Mouse (Mus musculus): ENCODE measurements around the gene Pde6h.

The Pde6h gene

GRCm38 (mm10) chr6:136939326-136940187 lies 15.9 kb downstream of the Pde6h start:
- DNase-seq (ENCODE audit: extremely low spot score, low read depth, low spot score) = no peak

GRCm38 (mm10) chr6:136940188-136940960 lies 16.7 kb downstream of the Pde6h start:
- no peak for DNase-seq (ENCODE audit: extremely low spot score, low read depth, low spot score)

DNA sequence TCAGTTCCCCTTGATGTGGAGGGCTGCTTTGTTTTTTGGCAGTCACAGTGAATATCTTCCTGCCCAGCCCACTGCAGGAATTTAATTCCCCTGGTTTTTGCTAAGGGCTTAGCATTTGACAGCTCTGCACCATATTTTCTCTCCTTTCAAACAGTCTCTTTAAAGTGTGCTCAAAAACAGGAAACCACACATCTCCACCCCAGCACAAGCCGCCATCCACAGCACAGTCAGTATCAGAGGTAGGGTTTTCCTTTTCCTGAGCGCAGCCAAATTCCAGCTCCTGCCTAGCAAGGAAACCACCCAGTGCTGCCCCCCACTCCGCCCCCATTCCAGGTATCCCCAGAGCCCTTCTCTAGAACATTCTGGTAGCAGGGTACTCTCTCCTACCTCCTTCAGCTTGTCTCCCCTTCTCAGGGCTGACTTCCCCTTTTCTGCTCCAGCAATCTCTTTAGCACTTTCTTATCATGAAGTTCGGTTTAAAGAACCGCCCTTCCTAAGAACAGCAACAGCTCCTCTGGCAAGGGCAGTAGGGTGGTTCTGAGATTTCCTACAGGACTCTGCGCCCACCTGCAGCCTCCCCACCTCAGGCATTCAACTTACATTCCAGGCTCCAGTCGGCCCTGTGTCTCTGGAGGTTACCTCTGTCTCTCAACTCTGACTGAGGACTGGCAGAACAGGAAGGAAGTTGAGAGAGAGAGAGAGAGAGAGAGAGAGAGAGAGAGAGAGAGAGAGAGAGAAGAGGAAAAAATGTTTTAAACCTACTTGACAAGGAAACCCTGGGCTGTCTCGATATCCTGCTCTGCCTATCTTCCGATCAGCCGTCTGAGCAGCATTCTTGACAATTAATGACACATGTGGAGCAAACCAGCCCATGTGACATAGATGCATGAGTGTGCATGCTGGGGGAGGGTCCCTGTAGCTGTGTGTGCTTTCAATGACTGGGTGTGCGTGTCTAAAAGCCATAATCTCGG lies 17.7 kb downstream of the Pde6h start, which contains the start of gene Arhgdib:
Gene Arhgdib (minus strand): TSS at position 849 of the 971 bp plus-strand sequence.
- no peak for DNase-seq (ENCODE audit: extremely low spot score, low read depth, low spot score)

DNA sequence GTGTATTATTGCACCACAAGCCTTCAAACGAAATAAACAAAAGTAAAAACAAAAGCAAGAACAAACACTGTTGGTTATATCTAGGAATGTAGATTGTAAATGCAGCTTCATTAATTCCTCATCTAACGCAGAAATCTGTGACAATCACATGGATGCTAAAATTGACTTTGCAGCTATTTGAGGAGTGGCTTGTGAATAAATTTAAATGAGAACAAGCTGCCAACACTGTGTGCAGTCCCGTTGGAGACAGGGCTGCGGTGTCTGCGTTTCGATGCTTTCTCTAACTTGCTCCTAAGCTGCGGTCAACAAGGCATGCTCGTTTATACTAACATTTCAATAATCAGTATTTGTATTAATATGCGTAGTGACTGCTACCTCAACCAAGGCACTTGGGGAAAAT lies 18.6 kb downstream of the Pde6h start:
- DNase-seq (ENCODE audit: extremely low spot score, low read depth, low spot score) = no peak

DNA sequence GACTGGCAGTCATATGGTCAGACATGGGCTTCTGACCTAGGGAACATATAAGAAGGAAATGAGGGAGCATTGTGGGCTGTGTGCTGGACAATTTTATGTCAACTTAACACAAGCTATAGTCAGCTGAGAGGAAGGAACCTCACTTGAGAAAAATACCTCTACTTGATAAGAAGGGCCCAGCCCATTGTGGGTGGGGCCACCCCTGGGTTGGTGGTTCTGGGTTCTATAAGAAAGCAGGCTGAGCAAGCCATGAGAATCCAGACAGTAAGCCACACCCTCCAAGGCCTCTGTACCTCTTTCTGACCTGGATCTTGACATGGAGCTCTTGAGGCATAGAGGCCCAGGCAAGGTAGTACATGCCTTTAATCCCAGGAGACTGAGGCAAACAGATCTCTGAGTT lies 19.8 kb downstream of the Pde6h start:
- DNase-seq (ENCODE audit: extremely low spot score, low read depth, low spot score) = no peak

DNA sequence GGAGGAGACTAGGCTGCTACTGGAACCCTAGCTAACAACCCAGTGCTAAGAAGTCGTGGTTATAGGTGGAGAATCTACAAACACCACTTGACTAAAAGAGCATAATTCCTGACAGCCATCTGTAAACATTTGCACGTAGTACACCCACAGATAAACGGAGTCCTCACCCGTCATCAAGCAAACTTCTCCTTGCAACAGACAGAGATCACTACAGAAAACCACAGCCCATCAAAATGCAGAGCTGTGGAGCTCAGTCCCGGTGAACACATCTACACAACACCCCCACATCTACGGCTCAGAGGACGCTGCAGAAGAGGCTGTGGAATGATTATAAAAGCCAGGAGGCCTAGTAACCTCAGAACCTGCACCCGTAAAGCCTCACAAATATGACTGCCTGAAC lies 20.9 kb downstream of the Pde6h start:
- DNase-seq (ENCODE audit: extremely low spot score, low read depth, low spot score) = no peak

DNA sequence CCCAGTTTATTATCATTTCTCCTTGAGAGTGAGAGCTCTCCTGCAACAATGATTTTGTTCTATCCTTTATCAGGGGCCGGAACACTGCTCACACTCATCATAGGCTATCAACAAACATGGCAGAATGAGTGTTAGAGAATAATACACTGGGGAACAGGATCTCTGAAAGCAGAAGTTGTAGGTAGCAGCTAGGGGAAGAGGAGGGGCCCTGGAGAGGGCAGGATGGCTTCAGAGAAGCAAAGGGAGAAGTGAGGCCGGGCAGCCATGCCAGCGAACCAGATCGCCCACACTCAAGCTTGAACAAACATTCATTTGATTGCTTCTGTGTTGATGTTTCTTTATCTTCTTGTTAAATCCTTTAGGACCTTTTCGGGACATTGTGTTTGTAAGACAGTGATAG lies 22.6 kb downstream of the Pde6h start:
- DNase-seq (ENCODE audit: extremely low spot score, low read depth, low spot score) = no peak

GRCm38 (mm10) chr6:136946943-136947342 lies 23.3 kb downstream of the Pde6h start:
- DNase-seq (ENCODE audit: extremely low spot score, low read depth, low spot score) = no peak

GRCm38 (mm10) chr6:136947716-136948115 lies 24.1 kb downstream of the Pde6h start:
- DNase-seq (ENCODE audit: extremely low spot score, low read depth, low spot score) = no peak

DNA sequence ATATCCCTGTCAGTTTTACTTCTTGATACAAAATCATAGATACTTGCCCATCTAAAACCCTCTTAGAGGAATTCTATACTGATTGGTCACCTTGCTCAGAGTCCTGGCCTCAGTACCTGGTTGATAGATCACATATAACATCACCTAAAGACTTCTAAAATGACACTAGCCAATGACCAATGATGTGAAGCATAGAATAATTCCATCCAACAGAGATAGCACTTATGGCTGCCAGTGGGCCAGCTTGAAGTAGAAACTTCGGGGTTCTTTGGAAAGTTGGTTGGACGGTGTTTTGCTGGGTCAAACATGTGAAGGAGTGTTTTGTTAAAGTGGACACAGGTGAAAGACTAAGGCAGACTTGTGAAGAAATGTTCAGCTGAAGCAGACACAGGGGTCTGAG lies 26.5 kb downstream of the Pde6h start:
- no peak for DNase-seq (ENCODE audit: extremely low spot score, low read depth, low spot score)

DNA sequence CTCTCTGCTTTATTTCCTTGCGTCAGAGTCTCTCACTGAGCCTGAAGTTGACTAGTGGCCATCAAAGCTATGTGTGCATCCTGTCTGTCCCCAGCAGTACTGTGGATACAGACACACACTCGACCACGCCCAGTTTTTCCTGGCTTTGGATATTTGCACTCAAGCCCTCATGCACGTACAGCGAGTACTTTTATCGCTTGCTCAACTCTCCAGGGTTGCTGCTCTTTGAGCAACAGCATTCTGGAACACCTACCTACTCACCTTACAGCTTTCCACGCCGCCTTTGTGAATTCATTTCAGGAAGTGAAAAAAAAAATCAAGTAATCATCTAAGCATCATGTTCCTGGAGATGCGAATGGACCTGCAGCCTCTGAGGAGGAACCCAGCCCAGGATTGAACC lies 29.3 kb downstream of the Pde6h start:
- no peak for DNase-seq (ENCODE audit: extremely low spot score, low read depth, low spot score)

DNA sequence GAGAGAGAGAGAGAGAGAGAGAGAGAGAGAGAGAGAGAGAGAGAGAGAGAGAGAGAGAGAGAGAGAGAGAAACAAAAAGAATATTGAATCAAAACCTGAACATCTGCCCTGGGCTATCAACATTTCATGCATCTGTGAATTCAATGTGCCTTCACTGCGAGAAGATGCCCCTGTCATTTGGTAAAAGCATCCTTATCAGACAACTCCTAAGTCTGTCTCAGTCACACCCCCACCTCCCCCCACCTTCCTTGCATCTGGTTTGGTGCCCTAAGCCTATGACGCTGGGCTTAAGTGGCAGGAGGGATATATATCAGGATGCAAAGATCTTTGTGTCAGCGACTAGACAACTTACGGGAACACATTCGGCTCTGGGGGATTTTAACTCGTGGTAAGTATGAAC lies 30.6 kb downstream of the Pde6h start:
- no peak for DNase-seq (ENCODE audit: extremely low spot score, low read depth, low spot score)

GRCm38 (mm10) chr6:136954715-136955114 lies 31.1 kb downstream of the Pde6h start:
- DNase-seq (ENCODE audit: extremely low spot score, low read depth, low spot score) = no peak

DNA sequence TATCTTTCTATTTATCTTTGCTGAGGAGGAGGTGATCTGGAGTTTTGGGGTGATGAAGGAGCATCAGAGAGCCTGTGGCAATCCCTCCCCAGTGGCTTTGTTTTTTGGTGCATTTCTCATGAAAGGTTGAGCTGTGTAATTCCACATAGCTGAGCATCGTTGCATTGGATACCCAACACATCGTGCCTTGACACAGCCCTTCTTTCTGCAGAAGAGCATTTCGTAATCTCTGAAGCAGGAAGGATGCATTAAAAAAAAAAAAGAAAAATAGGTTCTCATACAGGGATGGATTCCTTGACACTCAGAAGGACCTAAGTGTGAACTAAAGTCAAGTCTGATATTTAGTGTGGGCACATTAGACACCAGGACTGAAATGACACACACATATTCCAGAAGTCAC lies 31.6 kb downstream of the Pde6h start:
- DNase-seq (ENCODE audit: extremely low spot score, low read depth, low spot score) = no peak

GRCm38 (mm10) chr6:136957062-136957461 lies 33.4 kb downstream of the Pde6h start:
- no peak for DNase-seq (ENCODE audit: extremely low spot score, low read depth, low spot score)

- no peak for DNase-seq (ENCODE audit: extremely low spot score, low read depth, low spot score)
Observed at GRCm38 (mm10) chr6:136959131-136959530, 35.5 kb downstream of the Pde6h start.

DNA sequence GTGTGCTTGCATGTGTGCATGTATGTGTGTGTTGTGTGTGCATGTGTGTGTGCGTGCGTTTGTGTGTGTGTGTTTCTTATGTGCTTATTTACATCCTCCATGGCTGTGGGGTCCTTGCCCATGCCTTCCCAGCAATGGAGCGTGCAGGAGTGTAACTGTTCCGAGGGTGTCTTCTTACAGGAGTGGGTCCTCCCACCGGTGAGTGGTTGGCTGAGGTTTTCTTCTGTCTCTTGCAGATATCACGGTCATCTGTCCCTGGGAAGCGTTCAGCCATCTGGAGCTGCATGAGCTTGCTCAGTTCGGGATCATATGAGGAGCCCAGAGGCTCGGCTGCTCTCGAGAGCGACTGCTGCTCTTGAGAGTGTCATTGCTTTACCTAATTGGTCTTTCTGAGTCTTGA lies 39.3 kb downstream of the Pde6h start:
- no peak for DNase-seq (ENCODE audit: extremely low spot score, low read depth, low spot score)

DNA sequence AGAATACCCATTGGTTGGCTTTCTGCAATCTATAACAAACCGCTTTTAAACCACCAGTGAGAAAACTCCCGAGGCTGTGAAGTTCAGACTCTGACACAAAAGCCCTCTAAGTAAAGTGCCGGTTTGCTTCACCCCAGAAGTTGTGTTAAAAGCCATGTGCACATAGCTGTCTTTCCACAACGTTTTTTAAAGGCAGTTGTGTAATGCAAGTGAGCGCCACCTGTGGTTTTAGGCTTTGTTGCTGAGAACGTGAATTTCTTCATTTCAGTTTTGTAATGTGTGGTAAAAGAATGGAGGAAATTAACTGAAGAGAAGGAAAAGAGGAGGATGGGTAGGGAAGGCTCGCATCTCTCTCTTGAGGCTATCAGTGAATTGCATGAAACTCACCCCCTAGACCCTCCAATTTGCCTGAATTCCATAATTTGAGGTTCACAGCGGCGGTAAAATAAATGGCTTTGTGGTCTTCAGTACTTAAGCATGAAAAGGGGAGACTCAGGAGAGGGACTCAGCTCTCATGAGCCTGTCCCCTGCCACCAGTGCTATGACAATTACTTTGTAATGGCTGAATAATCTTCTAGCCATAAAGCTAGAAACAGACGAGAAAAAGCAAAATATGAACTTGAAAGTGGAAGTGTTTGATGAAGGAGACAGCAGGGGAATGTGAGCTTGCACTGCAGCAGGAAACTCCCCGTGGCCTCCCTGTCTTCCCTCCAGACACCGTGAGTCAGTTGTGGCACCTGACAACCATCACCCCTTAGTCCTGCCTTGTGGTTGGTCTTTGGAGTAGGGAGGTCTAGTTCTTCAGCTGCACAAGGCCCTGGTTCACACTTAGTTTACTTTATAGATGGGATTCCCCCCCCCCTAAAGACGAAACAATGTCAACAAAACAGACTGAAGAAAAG lies 41.2 kb downstream of the Pde6h start:
- no peak for DNase-seq (ENCODE audit: extremely low spot score, low read depth, low spot score)

GRCm38 (mm10) chr6:136965912-136966311 lies 42.3 kb downstream of the Pde6h start:
- DNase-seq (ENCODE audit: extremely low spot score, low read depth, low spot score) = no peak

DNA sequence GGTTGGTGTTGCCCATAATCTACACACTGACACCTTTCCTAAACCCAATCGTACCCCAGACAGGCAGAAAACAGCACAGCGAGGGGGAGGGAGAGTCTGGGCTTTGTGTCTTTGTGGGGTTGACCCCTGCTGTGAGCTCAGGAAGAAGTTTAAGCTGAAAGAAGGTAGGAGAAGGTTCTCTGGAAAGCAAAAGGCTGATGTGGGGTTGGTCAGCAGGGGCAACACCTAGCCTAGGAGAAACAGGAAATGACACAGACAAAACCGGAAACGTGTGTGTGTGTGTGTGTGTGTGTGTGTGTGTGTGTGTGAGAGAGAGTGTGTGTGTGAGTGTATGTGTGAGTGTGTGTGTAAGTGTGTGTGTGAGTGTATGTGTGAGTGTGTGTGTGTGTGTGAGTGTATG lies 43.8 kb downstream of the Pde6h start:
- no peak for DNase-seq (ENCODE audit: extremely low spot score, low read depth, low spot score)
